In the genomic region with DNA sequence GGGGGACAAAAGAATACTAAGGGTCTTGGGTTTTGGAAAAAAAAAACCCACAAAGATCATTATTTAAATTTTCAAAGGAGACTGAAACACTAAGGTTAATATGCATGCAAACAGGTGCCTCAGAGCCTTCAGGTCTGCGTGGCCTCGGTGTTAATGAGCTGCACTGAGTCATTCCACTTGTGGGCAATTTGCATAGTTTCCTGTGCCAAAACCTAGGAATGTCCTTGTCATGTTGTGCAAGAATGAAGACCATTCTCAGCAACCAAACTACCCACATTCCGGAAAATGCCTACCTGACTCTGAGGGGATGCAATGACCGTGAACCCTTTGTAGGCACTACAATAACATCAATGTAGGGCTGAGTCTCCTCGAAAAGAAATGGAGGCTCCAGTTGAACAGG, we compare ENCODE assay signal across 22 mouse cellular contexts. TPM values are rescaled to one million over a fixed set of nuclear protein-coding genes. Genes with fewer than 3 reads are reported as not detected.
"Had no signal": no experiment of that assay in that cellular context is flagged by ENCODE, and none has a peak within 500 bp of the region (broad histone marks: within the 10 kb centered on the region; RNA-seq: fewer than 3 reads in every experiment).

No protein-coding gene starts in this region.

- H3K27me3 ChIP-seq: limb, embryonic 13.5 days; liver, embryonic 13.5 days; stomach, embryonic 15.5 days had no signal

- H3K4me2 ChIP-seq: limb, embryonic 13.5 days; liver, embryonic 13.5 days; midbrain, embryonic 11.5 days; stomach, embryonic 15.5 days had no signal

- H3K27ac ChIP-seq: layer of hippocampus, adult 2 months; limb, embryonic 10.5 days; limb, embryonic 13.5 days; liver, embryonic 13.5 days; stomach, embryonic 15.5 days had no signal

- H3K9me3 ChIP-seq: limb, embryonic 10.5 days; limb, embryonic 13.5 days; liver, embryonic 13.5 days; stomach, embryonic 15.5 days had no signal

- H3K4me3 ChIP-seq: layer of hippocampus, adult 2 months; limb, embryonic 10.5 days; limb, embryonic 13.5 days; liver, embryonic 13.5 days; stomach, embryonic 15.5 days had no signal

- DNase-seq: layer of hippocampus, adult 9-11 months; liver; liver, embryonic 13.5 days; lung, adult 2 months; lung, postnatal 14 days; lung, postnatal 4 days; midbrain, embryonic 14.5 days; right cerebral cortex, adult 18-20 months; right cerebral cortex, postnatal 14 days; right cerebral cortex, postnatal 4 days; thymus, postnatal 25 days had no signal

- H3K9ac ChIP-seq: limb, embryonic 13.5 days; liver, embryonic 13.5 days; stomach, embryonic 15.5 days had no signal

- ATAC-seq: intestine, embryonic 16.5 days had no signal

- H3K36me3 ChIP-seq: limb, embryonic 10.5 days; limb, embryonic 13.5 days; liver, embryonic 13.5 days; stomach, embryonic 15.5 days had no signal

- H3K4me1 ChIP-seq: limb, embryonic 10.5 days; limb, embryonic 13.5 days; liver, embryonic 13.5 days; stomach, embryonic 15.5 days had no signal

RNA-seq across cellular contexts. Expression of a gene that starts 10.5 kb away (rescaled TPM):
- total RNA-seq: megakaryocyte progenitor cell, adult 5-6 weeks; megakaryocyte-erythroid progenitor cell, adult 5-6 weeks had no signal
- polyA plus RNA-seq: intestine, embryonic 16.5 days; large intestine, adult 2 months; limb, embryonic 10.5 days; liver, embryonic 13.5 days; liver, embryonic 16.5 days; neural tube, embryonic 11.5 days had no signal

RNA-seq across cellular contexts. Expression of a gene that starts 20.1 kb away (rescaled TPM):
- total RNA-seq: megakaryocyte progenitor cell, adult 5-6 weeks; megakaryocyte-erythroid progenitor cell, adult 5-6 weeks had no signal
- polyA plus RNA-seq: liver, embryonic 13.5 days; liver, embryonic 16.5 days had no signal
